Mouse (Mus musculus) T-helper 1 cell (primary cell): Measurements from ENCODE around the gene Arxes1.

Source experiments
- in situ Hi-C: fragments of 300-600 bp; cut with MboI, MseI; formaldehyde crosslinking; loops from one replicate; pipeline ENCODE4 v1.15.1; 2025; ENCODE audit warnings: high pct_unique_total_duplicates

The Arxes1 gene

DNA sequence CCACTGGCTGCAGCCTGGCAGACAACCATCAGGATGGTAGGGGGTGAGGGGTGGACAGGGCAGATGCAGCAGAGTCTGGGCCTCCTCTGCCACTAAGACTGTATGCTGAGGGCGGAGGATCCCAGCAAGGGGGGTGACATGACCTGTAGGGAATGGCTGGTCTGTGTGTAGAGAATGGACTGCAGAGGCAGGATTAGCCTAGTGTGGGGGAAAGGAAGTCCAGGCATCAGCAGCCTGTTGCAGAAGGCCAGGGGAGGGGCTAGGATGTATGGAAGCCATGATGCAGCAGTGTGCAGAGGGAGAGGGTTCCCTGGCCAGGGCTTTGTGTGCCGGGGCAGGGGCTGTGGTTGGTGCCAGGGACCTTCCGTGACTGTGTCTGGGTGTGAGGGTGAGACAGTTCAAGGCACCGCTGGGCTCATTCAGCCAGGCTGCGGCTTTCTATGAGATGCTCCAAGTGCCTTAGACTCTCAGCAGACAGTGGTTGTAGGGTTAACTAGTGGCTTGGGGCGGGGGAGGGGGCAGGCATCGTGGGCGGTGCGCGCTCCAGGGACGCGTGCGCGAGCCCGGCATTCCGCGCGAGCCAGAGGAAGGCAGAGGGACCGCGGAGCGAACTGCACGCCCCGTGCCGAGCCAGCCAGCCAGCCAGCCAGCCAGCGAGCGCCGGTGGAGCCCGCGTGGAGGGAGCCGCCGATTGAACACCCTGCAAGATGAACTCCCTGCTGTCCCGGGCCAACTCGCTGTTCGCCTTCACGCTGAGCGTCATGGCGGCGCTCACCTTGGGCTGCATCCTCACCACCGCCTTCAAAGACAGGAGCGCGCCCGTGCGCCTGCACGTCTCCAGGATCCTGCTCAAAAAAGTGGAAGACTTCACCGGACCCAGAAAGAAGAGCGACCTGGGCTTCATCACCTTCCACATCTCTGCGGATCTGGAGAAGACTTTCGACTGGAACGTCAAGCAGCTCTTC lies at the start of gene Arxes1:
TSS of gene Arxes1 (plus strand) at position 569 of the 965 bp plus-strand sequence.
- in situ Hi-C loops, result loop anchor here (5.0 kb wide), 1 partner anchor 41 kb away; the partner anchor contains the start of gene Arxes2

DNA sequence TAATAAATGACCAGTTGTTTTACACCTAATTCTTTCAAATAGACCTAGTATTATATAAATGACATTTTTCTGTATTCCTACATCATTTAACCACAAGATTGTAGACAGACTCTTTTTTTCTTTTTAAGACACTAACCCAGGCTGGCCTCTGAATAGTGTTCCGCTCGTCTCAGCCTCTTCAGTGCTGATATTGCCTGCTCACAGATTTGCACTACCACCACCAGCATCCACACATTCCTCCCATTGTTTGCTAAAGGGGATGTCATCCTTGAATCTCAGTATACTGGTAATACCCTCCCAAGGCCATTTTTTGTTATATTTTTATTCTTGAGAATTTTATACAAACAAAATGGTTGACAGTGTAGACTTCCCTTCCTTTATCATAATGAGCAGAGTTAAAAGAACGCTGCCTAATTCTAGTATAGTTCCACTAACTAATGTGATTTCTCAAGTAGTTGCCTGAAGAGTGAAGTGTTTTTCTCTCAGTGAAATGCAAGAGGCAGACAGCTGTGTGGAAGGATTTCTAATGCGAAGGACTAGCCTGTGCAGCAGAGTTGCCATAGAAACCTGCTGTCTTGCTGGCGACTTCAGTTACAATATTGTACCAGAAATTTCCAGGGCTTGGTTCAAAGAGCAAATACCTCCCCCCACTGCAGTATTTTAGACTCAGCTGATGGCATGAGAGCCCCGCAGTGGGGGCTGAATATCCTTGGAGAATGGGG lies 48.5 kb upstream of the Arxes1 start:
- in situ Hi-C loops, result no loop called here

DNA sequence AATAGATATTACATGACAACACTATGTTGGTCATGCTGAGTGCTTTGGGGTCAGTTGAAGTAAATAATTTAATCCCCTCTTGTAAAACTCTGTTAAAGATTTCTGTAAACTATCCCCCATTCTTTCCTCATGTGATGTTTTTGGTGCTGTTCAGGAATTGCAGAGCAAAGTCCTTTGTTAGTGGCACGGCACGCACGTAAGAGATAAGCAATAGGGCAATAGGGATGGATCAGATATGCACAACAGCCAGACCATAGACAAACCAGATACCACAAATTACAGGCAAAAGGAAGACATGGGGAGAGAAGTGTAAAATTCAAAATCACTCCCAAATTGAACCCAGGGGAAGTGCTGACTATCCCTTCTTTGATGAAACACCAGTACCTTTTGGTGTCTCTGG lies 46.9 kb upstream of the Arxes1 start:
- in situ Hi-C loops, result no loop called here

DNA sequence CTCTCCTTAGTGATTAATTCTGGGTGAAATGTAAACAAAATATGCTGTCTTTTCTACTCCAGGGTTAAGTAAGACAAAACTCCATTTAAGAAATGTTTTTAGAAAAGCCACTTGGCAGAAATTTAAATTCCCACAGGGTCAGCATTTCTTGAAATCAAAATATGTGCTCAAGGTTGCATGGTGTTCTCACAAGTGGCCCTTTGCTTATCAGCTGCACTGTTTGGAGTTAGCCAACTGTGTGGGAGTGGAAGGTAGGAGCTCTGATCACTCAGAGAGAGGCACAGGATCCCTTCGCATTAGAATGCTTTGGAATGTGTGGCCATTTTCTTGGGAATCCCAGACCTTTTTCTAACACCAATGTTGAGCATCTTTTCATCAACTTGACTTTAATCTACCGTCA lies 42.5 kb upstream of the Arxes1 start:
- in situ Hi-C loops, result loop anchor here (5.0 kb wide), 1 partner anchor 42 kb away; the partner anchor contains the start of gene Arxes1

DNA sequence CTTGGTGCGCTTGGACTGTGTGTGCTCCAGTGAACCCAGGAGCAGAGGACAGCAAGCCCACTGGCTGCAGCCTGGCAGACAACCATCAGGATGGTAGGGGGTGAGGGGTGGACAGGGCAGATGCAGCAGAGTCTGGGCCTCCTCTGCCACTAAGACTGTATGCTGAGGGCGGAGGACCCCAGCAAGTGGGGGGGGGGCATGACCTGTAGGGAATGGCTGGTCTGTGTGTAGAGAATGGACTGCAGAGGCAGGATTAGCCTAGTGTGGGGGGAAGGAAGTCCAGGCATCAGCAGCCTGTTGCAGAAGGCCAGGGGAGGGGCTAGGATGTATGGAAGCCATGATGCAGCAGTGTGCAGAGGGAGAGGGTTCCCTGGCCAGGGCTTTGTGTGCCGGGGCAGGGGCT lies 40.0 kb upstream of the Arxes1 start:
- in situ Hi-C loops, result loop anchor here (5.0 kb wide), 1 partner anchor 39 kb away; the partner anchor contains the start of gene Arxes1

DNA sequence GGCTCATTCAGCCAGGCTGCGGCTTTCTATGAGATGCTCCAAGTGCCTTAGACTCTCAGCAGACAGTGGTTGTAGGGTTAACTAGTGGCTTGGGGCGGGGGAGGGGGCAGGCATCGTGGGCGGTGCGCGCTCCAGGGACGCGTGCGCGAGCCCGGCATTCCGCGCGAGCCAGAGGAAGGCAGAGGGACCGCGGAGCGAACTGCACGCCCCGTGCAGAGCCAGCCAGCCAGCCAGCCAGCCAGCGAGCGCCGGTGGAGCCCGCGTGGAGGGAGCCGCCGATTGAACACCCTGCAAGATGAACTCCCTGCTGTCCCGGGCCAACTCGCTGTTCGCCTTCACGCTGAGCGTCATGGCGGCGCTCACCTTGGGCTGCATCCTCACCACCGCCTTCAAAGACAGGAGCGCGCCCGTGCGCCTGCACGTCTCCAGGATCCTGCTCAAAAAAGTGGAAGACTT lies 39.5 kb upstream of the Arxes1 start, which contains the start of gene Arxes2:
TSS of gene Arxes2 (plus strand) at position 161 of the 456 bp plus-strand sequence.
- in situ Hi-C loops, result loop anchor here (5.0 kb wide), 1 partner anchor 39 kb away; the partner anchor contains the start of gene Arxes1

DNA sequence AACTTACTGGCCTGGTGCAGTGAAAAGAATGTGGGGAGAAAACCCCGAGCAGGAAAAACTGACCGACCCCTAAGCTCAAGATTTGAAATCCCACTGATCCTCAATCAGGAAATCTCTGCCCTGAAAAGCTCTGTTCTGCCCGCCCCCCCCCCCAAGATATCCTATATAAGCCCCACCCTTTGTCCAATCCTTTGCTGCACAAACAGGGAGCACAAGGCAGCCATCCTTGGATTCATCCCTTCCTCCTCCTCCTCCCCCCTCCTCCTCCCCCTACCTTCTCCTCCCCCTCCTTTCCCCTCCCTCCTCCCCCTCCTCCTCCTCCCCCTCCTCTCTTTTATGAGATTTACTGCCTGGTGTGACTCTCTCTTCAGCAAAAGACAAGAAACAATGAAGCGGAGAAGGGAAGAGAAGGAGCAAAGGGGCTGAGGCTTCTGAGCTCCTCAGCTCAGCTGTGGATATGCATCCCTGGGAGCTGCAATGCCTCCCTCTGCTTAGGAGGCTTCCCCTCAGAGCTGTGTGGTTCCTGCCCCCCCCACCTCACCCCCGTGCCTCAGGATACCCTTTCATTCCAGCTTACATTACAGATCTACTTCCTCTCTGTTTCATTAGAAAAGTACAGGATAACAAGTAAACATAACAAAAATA lies 25.8 kb upstream of the Arxes1 start:
- in situ Hi-C loops, result no loop called here

DNA sequence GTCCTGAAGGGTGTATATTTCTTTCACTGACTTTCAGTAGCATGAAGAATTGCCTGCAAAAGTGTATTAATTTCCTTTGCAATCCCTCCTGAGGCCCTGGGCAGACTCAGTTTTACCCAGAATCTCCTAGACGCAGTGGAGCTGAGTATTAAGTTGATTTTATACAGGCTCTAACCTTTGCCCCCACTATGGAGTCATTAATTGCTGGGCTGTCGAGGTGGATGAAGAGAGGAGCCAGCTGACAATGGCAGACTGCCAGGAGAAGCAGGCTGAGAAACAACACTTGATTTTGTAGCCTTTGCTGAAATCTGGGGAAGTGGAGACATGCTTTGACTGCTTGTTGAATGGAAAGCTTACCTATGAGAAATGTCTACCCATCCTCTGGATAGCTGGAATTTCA lies 18.8 kb upstream of the Arxes1 start:
- in situ Hi-C loops, result no loop called here

DNA sequence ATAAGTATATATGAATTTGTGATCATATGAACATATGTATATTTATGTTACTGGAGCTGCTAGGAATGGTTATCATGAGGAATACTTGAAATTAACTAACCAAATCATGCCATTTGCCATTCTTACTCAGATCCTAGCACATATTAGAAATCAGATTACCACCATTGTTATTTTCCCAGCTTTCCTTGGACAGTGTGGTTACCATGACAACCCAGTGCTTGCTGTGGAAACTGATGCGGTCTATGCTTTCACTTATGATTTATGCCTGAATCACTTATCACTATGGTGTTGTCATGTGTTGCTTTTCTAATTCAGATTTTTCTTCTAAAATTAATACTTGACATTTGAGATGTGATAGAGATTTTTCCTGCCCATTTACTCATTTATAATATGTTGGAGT lies 2.8 kb upstream of the Arxes1 start:
- in situ Hi-C loops, result loop anchor here (5.0 kb wide), 1 partner anchor 38 kb away; the partner anchor contains the start of gene Arxes2

DNA sequence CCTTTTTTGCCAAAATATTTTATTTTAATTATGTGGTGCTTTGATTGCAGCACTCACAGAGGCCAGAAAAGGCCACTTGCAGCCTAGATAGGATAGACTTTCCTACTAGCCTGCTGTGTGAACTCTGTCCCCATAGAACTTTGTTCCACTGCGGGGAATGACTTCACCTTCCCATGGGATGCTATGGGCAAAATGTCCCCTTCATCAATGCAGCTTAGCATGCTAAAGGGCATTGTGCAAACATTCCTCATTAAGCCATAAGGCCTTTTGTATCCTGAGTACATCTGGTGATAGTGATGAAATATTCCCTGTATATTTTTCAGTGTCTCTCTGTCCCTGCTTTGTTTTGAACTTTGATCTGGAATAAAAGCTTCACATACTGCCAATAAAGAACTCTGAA lies 10.6 kb downstream of the Arxes1 start:
- in situ Hi-C loops, result no loop called here

DNA sequence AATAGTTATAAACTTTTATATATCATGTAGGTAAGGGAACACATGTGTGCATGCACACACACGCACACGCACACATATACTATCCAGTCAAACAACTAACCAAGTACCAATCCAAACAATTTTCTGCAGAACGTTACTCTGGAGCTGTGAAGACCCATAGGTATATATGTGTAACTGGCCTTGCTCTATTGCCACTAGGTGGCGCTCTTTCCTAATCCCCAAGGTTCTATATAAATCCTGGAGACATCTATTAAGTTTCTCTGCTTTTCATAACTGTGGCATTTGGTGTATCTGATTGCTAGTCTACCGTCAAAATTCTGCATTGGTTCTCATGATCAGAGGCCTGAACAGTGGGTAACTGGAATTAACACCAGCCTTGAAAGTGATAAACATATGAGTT lies 14.4 kb downstream of the Arxes1 start:
- in situ Hi-C loops, result no loop called here

DNA sequence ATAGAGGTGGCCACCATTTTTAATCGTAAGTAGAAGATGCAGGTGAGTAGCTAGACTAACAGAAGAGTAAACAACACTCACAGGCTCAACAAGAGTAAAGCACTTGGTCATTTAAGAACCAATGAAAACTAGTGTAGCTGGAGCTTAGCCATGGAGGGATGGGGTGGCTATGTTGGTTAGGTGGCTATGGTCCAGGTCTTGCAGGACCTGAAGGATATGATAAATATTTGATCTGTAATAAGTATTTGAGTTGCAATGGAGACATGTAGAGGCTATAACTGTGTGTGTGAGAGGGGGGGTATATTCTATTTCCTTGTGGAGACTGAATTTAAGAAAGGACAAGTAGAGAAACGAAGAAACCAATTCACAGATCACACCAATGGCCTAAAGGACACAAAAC lies 18.1 kb downstream of the Arxes1 start:
- in situ Hi-C loops, result no loop called here

DNA sequence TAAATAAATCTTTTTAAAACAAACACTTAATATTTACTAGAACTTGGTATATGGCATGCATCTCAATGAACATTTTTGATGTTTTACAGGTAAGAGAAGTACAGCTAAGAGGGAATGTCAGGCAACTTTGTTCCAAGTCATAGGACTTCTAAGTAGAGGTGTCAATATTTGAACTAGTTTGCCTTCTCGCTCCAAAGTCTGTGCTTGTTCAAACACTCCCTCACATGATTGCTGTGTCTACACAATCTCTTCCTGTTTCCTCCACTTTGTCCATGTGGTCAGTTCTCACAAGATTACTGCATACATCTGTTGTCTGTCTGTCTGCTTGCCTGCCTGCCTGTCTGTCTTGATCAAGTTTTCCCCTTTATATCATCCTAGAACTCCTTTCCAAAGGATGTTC lies 27.5 kb downstream of the Arxes1 start:
- in situ Hi-C loops, result loop anchor here (10.0 kb wide), 2 partner anchors 774 to 1276 kb away; no protein-coding TSS in a partner anchor

DNA sequence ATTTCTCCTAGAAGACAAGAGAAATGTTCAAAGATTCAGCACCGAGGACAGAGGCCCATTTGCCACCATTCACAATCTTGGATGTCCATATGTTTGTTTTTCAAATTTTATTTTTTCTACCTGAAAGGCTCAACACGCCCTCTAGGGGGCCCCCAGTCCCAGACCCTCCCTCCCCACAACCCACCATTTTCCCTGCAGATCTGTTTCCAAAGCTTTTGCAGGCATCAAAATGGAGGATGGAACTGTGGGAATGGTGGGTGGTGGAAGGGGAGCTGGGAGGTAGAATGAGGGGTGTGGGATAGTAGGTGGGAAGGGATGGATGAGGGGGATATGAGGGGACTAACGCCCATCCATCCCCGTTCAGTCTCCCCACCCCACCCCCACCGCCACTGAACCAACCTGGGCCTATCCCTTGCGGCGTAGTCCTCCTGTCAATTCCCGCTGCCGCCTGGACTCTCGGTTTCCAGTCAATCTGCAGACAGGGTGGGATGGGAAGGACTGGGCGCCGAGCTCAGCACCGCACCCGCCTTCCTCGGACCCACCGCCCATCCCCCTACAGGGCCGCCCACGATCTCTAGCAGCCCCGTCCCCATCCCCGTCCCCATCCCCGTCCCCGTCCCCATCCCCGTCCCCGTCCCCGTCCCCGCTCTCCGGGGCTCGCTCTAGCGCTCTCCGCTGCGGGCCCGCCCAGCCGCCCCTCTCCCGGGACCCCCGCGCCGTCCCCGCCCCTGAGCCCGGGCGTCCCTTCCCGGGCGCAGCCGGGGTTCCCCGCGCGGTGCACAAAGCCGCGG lies 34.2 kb downstream of the Arxes1 start:
- in situ Hi-C loops, result loop anchor here (10.0 kb wide), 2 partner anchors 767 to 1283 kb away; no protein-coding TSS in a partner anchor

DNA sequence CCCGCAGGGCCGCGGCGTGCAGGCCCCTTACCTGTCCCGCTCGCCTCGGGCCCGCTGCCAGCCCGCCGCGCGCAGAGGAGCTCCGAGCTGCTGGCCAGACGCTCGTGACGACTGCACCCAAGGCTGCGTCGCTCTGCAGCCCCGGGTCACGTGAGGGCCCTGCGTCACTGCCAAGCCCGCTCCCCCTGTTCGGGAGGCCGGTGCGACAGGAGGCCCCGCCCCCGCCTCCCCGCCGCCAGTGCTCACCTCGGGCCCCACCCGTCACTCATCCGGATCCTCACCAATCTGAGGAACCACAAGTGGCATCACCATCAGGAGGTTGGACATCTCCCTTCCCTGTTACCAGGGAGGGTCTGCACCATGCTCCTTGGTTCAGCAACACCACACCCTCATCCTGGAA lies 34.9 kb downstream of the Arxes1 start, which contains the start of gene Bex2:
TSS of gene Bex2 (minus strand) at position 217 of the 400 bp plus-strand sequence.
- in situ Hi-C loops, result loop anchor here (10.0 kb wide), 2 partner anchors 767 to 1283 kb away; no protein-coding TSS in a partner anchor
